Mouse (Mus musculus) kidney, adult 2 months (tissue): ENCODE results near the gene Dennd2a.

Source experiments
- CTCF ChIP-seq: fragments of 200-500 bp; conservative IDR thresholded peaks from 2 replicates; pipeline ENCODE4 v1.5.1; 2011; ENCODE audit warnings: low read depth, mild to moderate bottlenecking, control low read depth, low read length, moderate library complexity, mixed read lengths; ENCODE audit not compliant: insufficient read depth, insufficient read length
- POLR2A ChIP-seq: fragments of 200-500 bp; IDR thresholded peaks from one replicate; pipeline ENCODE4 v1.6.1; 2011; ENCODE audit warnings: low read depth, low read length, control low read depth

- TF ChIP-seq POLR2A: no peak
- peak; percentile 56 for TF ChIP-seq CTCF
Measured at GRCm38 (mm10) chr6:39567528-39567927, 9.9 kb upstream of the Dennd2a start.
